Mouse (Mus musculus) forebrain, embryonic 11.5 days (tissue): ENCODE measurements around the gene Gm9780. TPM values are rescaled to one million over a fixed set of nuclear protein-coding genes. Genes with fewer than 3 reads are reported as not detected.
"Not testable (repeated sequence)": the region's sequence is repeated elsewhere in the genome, so short reads cannot be mapped to it uniquely, and the experiment has no call there.

Experiments used
- ATAC-seq: fragments of 200-750 bp; cut with Nextera tagmentation; replicated peaks from 2 replicates; pipeline ENCODE4 v1.8.0; 2017; ENCODE audit warnings: moderate TSS enrichment; ENCODE audit not compliant: low FRiP score
- DNase-seq: peaks from one replicate; pipeline ENCODE4 v3.0.0-alpha.2; 2017; ENCODE audit warnings: low spot score
- H3K27ac ChIP-seq: fragments of 300-500 bp; sonication (generic); 2 replicates; pipeline ENCODE4 v1.5.1; 2014; ENCODE audit warnings: low read depth, low read length
- H3K27me3 ChIP-seq: fragments of 300-500 bp; sonication (generic); 2 replicates; pipeline ENCODE4 v1.6.1; 2014; ENCODE audit warnings: mild to moderate bottlenecking, low read length, mixed read lengths; ENCODE audit not compliant: control insufficient read depth, insufficient read depth
- H3K36me3 ChIP-seq: fragments of 300-500 bp; sonication (generic); 2 replicates; pipeline ENCODE4 v1.6.1; 2014; ENCODE audit warnings: mild to moderate bottlenecking, low read length, moderate library complexity, mixed read lengths; ENCODE audit not compliant: control insufficient read depth, insufficient read depth
- H3K4me1 ChIP-seq: fragments of 300-500 bp; sonication (generic); replicated peaks from 2 replicates; pipeline ENCODE4 v1.6.1; 2014; ENCODE audit warnings: low read length, mixed read lengths; ENCODE audit not compliant: control insufficient read depth, insufficient read depth
- H3K4me2 ChIP-seq: fragments of 300-500 bp; sonication (generic); 2 replicates; pipeline ENCODE4 v1.6.1; 2014; ENCODE audit warnings: low read depth, mild to moderate bottlenecking, low read length, moderate library complexity, mixed read lengths; ENCODE audit not compliant: severe bottlenecking
- H3K4me3 ChIP-seq: fragments of 300-500 bp; sonication (generic); 2 replicates; pipeline ENCODE4 v1.5.1; 2014; ENCODE audit warnings: low read depth, low read length
- H3K9ac ChIP-seq: fragments of 300-500 bp; sonication (generic); 2 replicates; pipeline ENCODE4 v1.6.1; 2014; ENCODE audit warnings: low read length
- H3K9me3 ChIP-seq: fragments of 300-500 bp; sonication (generic); 2 replicates; pipeline ENCODE4 v1.6.1; 2016; ENCODE audit warnings: low read length, mixed read lengths; ENCODE audit not compliant: control insufficient read depth
- WGBS: fragments of 180-500 bp; shearing (Covaris S2); extraction: QIAGEN DNeasy Blood & Tissue Kit; methylation state at CpG from one replicate; pipeline ENCODE4 v1.1.7; 2014; 5-methylcytosine and 5-hydroxymethylcytosine counted together
- polyA plus RNA-seq: library from polyadenylated mRNA; unstranded; fragments of >200 nt; fragmentation: Nextera tagmentation; extraction: Ambion mirVana; gene quantifications from 2 replicates; pipeline ENCODE4 v1.2.1, GENCODE M21; 2014

Gene Gm9780
- polyA plus RNA-seq, 1 experiment from 2014 or later = 0.99 TPM

DNA sequence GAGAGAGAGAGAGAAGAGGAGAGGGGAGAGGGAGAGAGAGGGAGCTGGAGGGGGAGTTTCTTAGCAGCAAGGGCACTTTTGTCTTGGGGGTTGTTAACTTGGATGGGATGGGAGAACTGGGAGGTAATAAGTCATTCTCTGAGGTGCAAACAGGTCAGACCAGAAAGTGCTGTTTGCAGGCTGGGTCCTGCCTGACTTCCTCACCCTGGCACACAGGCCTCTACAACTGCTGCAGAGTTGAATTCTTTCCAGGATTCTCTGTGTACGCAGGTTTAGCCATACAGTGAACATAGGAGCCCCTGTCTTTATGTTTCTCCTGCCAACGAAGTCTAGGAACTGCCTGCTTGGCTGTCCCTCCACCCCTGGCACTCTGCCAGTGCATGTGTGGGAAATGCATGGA is 35.0 kb downstream of the Gm9780 start:
- WGBS = no CpG with 5 or more reads among the region's 2 CpGs
- not testable (repeated sequence) for H3K27me3 ChIP-seq, ATAC-seq, H3K4me2 ChIP-seq, H3K9ac ChIP-seq, H3K4me3 ChIP-seq, DNase-seq, H3K36me3 ChIP-seq, H3K27ac ChIP-seq, H3K9me3 ChIP-seq, H3K4me1 ChIP-seq

DNA sequence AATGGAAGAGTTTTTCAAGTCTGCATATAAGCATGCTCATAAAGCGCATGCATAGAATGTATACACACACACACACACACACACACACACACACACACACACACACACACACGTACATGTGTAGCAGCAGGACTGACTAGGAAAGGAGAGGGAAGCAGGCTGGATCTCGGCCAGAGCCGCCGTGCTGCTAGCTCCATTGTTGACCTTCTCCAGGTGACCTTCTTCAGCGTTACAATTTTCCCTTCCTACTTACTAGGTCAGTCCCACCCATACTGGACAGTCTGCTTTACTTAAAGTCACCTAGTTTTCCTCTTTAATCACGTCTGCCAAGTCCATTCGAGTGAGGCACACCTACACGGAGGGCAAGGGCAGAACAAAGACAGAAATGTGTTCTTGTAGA is 60.6 kb downstream of the Gm9780 start:
- H3K27me3 ChIP-seq, DNase-seq, H3K4me2 ChIP-seq, H3K4me3 ChIP-seq, H3K4me1 ChIP-seq, H3K9ac ChIP-seq, H3K36me3 ChIP-seq, H3K9me3 ChIP-seq, H3K27ac ChIP-seq, ATAC-seq: not testable (repeated sequence)
- WGBS = 81% methylated on average over 5 of the region's 9 CpGs

- H3K36me3 ChIP-seq, H3K4me3 ChIP-seq, H3K9me3 ChIP-seq, H3K4me1 ChIP-seq, H3K27me3 ChIP-seq, DNase-seq, H3K9ac ChIP-seq: not testable (repeated sequence)
- Histone ChIP-seq H3K4me2 (peak overlapping the region; percentile 36; the same call in 1 of the 2 replicates), H3K27ac (peak overlapping the region; percentile 85)
- WGBS = 1% methylated on average over 6 of the region's 13 CpGs
- peak; percentile 58; the same call in 1 of the 2 replicates for ATAC-seq
Observed at GRCm38 (mm10) chr14:25979242-25979941, 63.1 kb downstream of the Gm9780 start.

DNA sequence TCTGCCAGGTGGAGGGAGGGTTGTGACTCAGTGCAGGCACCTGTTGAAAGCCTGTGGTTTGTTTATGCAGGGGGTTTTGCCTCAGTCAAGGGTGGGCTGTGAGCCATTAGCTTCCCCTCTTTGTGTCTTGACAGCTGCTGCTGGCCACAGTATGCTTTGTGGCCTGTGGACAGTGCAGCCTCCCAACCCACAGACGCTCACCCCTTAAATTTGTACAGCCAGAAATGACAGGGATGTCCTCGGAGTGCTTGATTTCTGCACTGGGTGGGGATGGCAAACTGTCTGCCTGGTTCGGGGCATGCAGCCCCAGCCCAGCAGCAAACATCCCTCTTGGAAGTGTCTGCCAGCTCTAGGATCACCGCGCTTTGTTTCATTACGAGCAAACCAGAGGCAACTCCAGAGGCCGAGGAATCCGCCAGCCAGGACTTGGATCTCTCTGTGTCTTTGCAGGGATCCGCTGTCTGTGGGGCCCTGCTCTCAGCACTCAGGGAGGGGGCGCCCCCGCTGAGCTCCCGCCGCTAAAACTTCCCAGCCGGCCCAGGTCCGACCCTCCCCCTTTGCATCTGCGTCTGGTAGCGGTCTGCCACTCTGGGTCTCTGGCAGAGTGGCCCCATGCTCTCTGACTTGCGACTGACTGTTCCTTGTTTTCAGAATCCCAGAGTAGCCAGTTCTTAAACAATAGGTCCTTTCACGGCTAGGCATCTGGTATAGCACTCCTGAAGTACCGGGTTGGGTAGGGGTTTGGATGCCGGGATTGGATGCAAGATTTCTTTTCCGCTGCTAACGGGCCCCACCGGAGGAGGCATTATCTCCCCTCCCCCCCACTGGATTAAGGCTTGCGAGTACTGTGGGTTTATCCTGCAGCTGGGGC is 63.9 kb downstream of the Gm9780 start, which contains the start of gene Duxbl1:
Gene Duxbl1, plus strand, starts transcription at position 207 of the 871 bp plus-strand sequence.
- H3K4me2 ChIP-seq = peak within 1 kb of the TSS; percentile 36; the same call in 1 of the 2 replicates
- not testable (repeated sequence) for DNase-seq
- WGBS = no CpG with 5 or more reads among the region's 25 CpGs

More for the DNA sequence above, 63.9 kb downstream of the Gm9780 start, which contains the start of gene Duxbl1:
- peak within 1 kb of the TSS; percentile 85 for H3K27ac ChIP-seq
- not testable (repeated sequence) for H3K9me3 ChIP-seq, H3K27me3 ChIP-seq, H3K9ac ChIP-seq, H3K4me3 ChIP-seq, H3K36me3 ChIP-seq, H3K4me1 ChIP-seq
- ATAC-seq = peak; percentile 89

Other genes starting within 250 kb of the Gm9780 start
- 3.6 and 5.0 TPM in 2 replicates for gene Anxa11, start 200.6 kb downstream of the Gm9780 start, polyA plus RNA-seq
- not detected in 2 replicates for gene Plac9a, start 139.6 kb downstream of the Gm9780 start, polyA plus RNA-seq
- 2.2 and 2.4 TPM in 2 replicates for gene Tmem254a, start 115.0 kb downstream of the Gm9780 start, polyA plus RNA-seq
- not detected in 2 replicates for gene Cphx1, start 104.4 kb downstream of the Gm9780 start, polyA plus RNA-seq
- gene Duxbl1, start 64.1 kb downstream of the Gm9780 start, polyA plus RNA-seq = 3.6 and 5.6 TPM in 2 replicates
- gene Tmem254c, start 24.6 kb upstream of the Gm9780 start, polyA plus RNA-seq = 17.6 and 25.4 TPM in 2 replicates
- gene Cphx2, start 38.8 kb upstream of the Gm9780 start, polyA plus RNA-seq = not detected in 2 replicates
- not detected in 2 replicates for gene Cphx3, start 39.6 kb upstream of the Gm9780 start, polyA plus RNA-seq
- gene Duxbl2, start 75.6 kb upstream of the Gm9780 start, polyA plus RNA-seq = not detected in 2 replicates
- 0.57 and 1.6 TPM in 2 replicates for gene Plac9b, start 139.8 kb upstream of the Gm9780 start, polyA plus RNA-seq
- 8.8 and 18.8 TPM in 2 replicates for gene Tmem254b, start 164.3 kb upstream of the Gm9780 start, polyA plus RNA-seq
- gene Duxbl3, start 215.3 kb upstream of the Gm9780 start, polyA plus RNA-seq = 5.0 and 6.4 TPM in 2 replicates